Mouse (Mus musculus): Measurements from ENCODE around the gene Ccdc162. TPM values are rescaled to one million over a fixed set of nuclear protein-coding genes. Genes with fewer than 3 reads are reported as not detected.

Ccdc162 gene
- total RNA-seq, 2 experiments from 2014 or later: 1.3 TPM

GRCm38 (mm10) chr10:41537983-41538330 lies 178.5 kb downstream of the Ccdc162 start:
- DNase-seq: no peak

GRCm38 (mm10) chr10:41537226-41537982 lies 179.0 kb downstream of the Ccdc162 start:
- no peak for DNase-seq

GRCm38 (mm10) chr10:41536714-41537113 lies 179.7 kb downstream of the Ccdc162 start:
- DNase-seq: no peak

- no peak for DNase-seq
Measured at GRCm38 (mm10) chr10:41535991-41536390, 180.4 kb downstream of the Ccdc162 start.

- no peak for DNase-seq
Measured at GRCm38 (mm10) chr10:41529972-41530371, 186.5 kb downstream of the Ccdc162 start.

GRCm38 (mm10) chr10:41525696-41526095 lies 190.7 kb downstream of the Ccdc162 start:
- no peak for DNase-seq

- no peak for DNase-seq
Measured at GRCm38 (mm10) chr10:41523386-41523785, 193.0 kb downstream of the Ccdc162 start.

GRCm38 (mm10) chr10:41520410-41520673 lies 196.1 kb downstream of the Ccdc162 start:
- no peak for DNase-seq

GRCm38 (mm10) chr10:41519640-41520409 lies 196.6 kb downstream of the Ccdc162 start:
- DNase-seq: peak; percentile 69

- peak; percentile 94 for DNase-seq
Measured at GRCm38 (mm10) chr10:41518981-41519618, 197.3 kb downstream of the Ccdc162 start, which contains the start of gene Cd164. Gene Cd164, plus strand, starts transcription at chr10:41519414.

GRCm38 (mm10) chr10:41518508-41518980 lies 197.9 kb downstream of the Ccdc162 start:
- DNase-seq: no peak

- DNase-seq: no peak
Measured at GRCm38 (mm10) chr10:41514921-41515320, 201.5 kb downstream of the Ccdc162 start.

- DNase-seq: no peak
Measured at GRCm38 (mm10) chr10:41514301-41514700, 202.1 kb downstream of the Ccdc162 start.

GRCm38 (mm10) chr10:41509160-41509559 lies 207.3 kb downstream of the Ccdc162 start:
- DNase-seq: no peak

- peak; percentile 53 for DNase-seq
Measured at GRCm38 (mm10) chr10:41505446-41505845, 211.0 kb downstream of the Ccdc162 start.

GRCm38 (mm10) chr10:41504996-41505395 lies 211.4 kb downstream of the Ccdc162 start:
- DNase-seq: no peak

GRCm38 (mm10) chr10:41500941-41501340 lies 215.5 kb downstream of the Ccdc162 start:
- no peak for DNase-seq

GRCm38 (mm10) chr10:41491111-41491510 lies 225.3 kb downstream of the Ccdc162 start:
- no peak for DNase-seq

- no peak for DNase-seq
Measured at GRCm38 (mm10) chr10:41490518-41490873, 225.9 kb downstream of the Ccdc162 start.

GRCm38 (mm10) chr10:41489708-41490517 lies 226.5 kb downstream of the Ccdc162 start, which contains the start of the genes Smpd2 and Ppil6:
Gene Smpd2, minus strand, starts transcription at chr10:41490369.
Gene Ppil6, plus strand, starts transcription at chr10:41490439.
- DNase-seq: peak; percentile 94

GRCm38 (mm10) chr10:41489294-41489693 lies 227.1 kb downstream of the Ccdc162 start:
- DNase-seq: no peak

- no peak for DNase-seq
Measured at GRCm38 (mm10) chr10:41488877-41489276, 227.6 kb downstream of the Ccdc162 start.
